Mouse (Mus musculus) stomach, postnatal 0 days (tissue): ENCODE measurements around the gene Dnah3. TPM values are rescaled to one million over a fixed set of nuclear protein-coding genes. Genes with fewer than 3 reads are reported as not detected.
A peak's percentile ranks its signal among the peaks of the same experiment; 100 is the strongest.

ENCODE experiments used
- ATAC-seq: fragments of 200-750 bp; cut with Nextera tagmentation; 2 replicates; pipeline ENCODE4 v1.8.0; 2017; ENCODE audit not compliant: low FRiP score, low TSS enrichment
- DNase-seq: peaks from one replicate; pipeline ENCODE4 v3.0.0-alpha.2; 2016; ENCODE audit warnings: low spot score
- H3K27ac ChIP-seq: fragments of 300-500 bp; sonication (generic); replicated peaks from 2 replicates; pipeline ENCODE4 v1.5.1; 2014; ENCODE audit warnings: mild to moderate bottlenecking, control low read depth
- H3K27me3 ChIP-seq: fragments of 300-500 bp; sonication (generic); 2 replicates; pipeline ENCODE4 v1.6.1; 2014; ENCODE audit warnings: low read length; ENCODE audit not compliant: control insufficient read depth, insufficient read depth
- H3K36me3 ChIP-seq: fragments of 300-500 bp; sonication (generic); 2 replicates; pipeline ENCODE4 v1.6.1; 2014; ENCODE audit warnings: low read length, mixed read lengths; ENCODE audit not compliant: control insufficient read depth, insufficient read depth
- H3K4me1 ChIP-seq: fragments of 300-500 bp; sonication (generic); replicated peaks from 2 replicates; pipeline ENCODE4 v1.6.1; 2014; ENCODE audit warnings: antibody characterized with exemption; ENCODE audit not compliant: control insufficient read depth, insufficient read depth
- H3K4me2 ChIP-seq: fragments of 300-500 bp; sonication (generic); replicated peaks from 2 replicates; pipeline ENCODE4 v1.6.1; 2014; ENCODE audit warnings: low read depth, mild to moderate bottlenecking, control low read depth, moderate library complexity
- H3K4me3 ChIP-seq: fragments of 300-500 bp; sonication (generic); 2 replicates; pipeline ENCODE4 v1.5.1; 2014; ENCODE audit warnings: low read depth, low read length, control low read depth
- H3K9ac ChIP-seq: fragments of 300-500 bp; sonication (generic); 2 replicates; pipeline ENCODE4 v1.6.1; 2014; ENCODE audit warnings: mild to moderate bottlenecking, low read length, control low read depth, mixed read lengths
- H3K9me3 ChIP-seq: fragments of 300-500 bp; sonication (generic); 2 replicates; pipeline ENCODE4 v1.6.1; 2016; ENCODE audit warnings: low read length; ENCODE audit not compliant: control insufficient read depth
- CTCF ChIP-seq: IDR thresholded peaks from 2 replicates; pipeline ENCODE4 v1.5.1; 2016; ENCODE audit warnings: antibody characterized with exemption, low read depth, mild to moderate bottlenecking, moderate library complexity
- EP300 ChIP-seq: optimal IDR thresholded peaks from 2 replicates; pipeline ENCODE3; 2016; ENCODE audit warnings: antibody characterized with exemption
- WGBS: fragments of 180-500 bp; shearing (Covaris S2); extraction: QIAGEN DNeasy Blood & Tissue Kit; methylation state at CpG from one replicate; pipeline ENCODE4 v1.1.7; 2014; 5-methylcytosine and 5-hydroxymethylcytosine counted together
- polyA plus RNA-seq: library from polyadenylated mRNA; unstranded; fragments of >200 nt; fragmentation: Nextera tagmentation; extraction: Ambion mirVana; gene quantifications from 2 replicates; pipeline ENCODE4 v1.2.1, GENCODE M21; 2015

Dnah3 gene
- polyA plus RNA-seq, 1 experiment from 2014 or later: 0.02 TPM

GRCm38 (mm10) chr7:120080177-120080576 lies 14.9 kb downstream of the Dnah3 start:
- no peaks in the 10 kb centered on the region for H3K36me3 ChIP-seq
- no peak overlapping the region for H3K4me2 ChIP-seq
- no peak overlapping the region for H3K27ac ChIP-seq
- H3K27me3 ChIP-seq: no peaks in the 10 kb centered on the region
- H3K4me1 ChIP-seq: no peaks in the 10 kb centered on the region
- 52% methylated on average over 3 of the region's 3 CpGs for WGBS
- no peaks in the 10 kb centered on the region for H3K9me3 ChIP-seq
- ATAC-seq: no peak
- no peak overlapping the region for H3K4me3 ChIP-seq
- no peak for DNase-seq
- TF ChIP-seq CTCF (no peak), EP300 (no peak)
- no peak overlapping the region for H3K9ac ChIP-seq

- Histone ChIP-seq H3K27me3 (no peaks in the 10 kb centered on the region), H3K27ac (no peak overlapping the region), H3K4me2 (no peak overlapping the region), H3K4me1 (no peaks in the 10 kb centered on the region), H3K9ac (no peak overlapping the region), H3K9me3 (no peaks in the 10 kb centered on the region), H3K4me3 (no peak overlapping the region), H3K36me3 (no peaks in the 10 kb centered on the region)
- no peak for DNase-seq
- ATAC-seq: no peak
- TF ChIP-seq CTCF (no peak), EP300 (no peak)
- WGBS: 26% methylated on average over 3 of the region's 3 CpGs
These were observed 25.9 kb downstream of the Dnah3 start for GRCm38 (mm10) chr7:120069164-120069563.

GRCm38 (mm10) chr7:120068114-120068513 lies 27.0 kb downstream of the Dnah3 start:
- no peaks in the 10 kb centered on the region for H3K27me3 ChIP-seq
- H3K4me3 ChIP-seq: no peak overlapping the region
- no peaks in the 10 kb centered on the region for H3K36me3 ChIP-seq
- no peaks in the 10 kb centered on the region for H3K4me1 ChIP-seq
- TF ChIP-seq EP300 (no peak), CTCF (no peak)
- H3K9me3 ChIP-seq: no peaks in the 10 kb centered on the region
- no peak for ATAC-seq
- 89% methylated on average over 3 of the region's 3 CpGs for WGBS
- no peak overlapping the region for H3K27ac ChIP-seq
- no peak overlapping the region for H3K9ac ChIP-seq
- H3K4me2 ChIP-seq: no peak overlapping the region
- DNase-seq: no peak

- 61% methylated on average over 1 of the region's 1 CpGs for WGBS
- H3K4me1 ChIP-seq: no peaks in the 10 kb centered on the region
- DNase-seq: no peak
- H3K27ac ChIP-seq: no peak overlapping the region
- ATAC-seq: no peak
- H3K4me3 ChIP-seq: no peak overlapping the region
- no peaks in the 10 kb centered on the region for H3K9me3 ChIP-seq
- H3K36me3 ChIP-seq: no peaks in the 10 kb centered on the region
- H3K9ac ChIP-seq: no peak overlapping the region
- H3K4me2 ChIP-seq: no peak overlapping the region
- TF ChIP-seq CTCF (peak; percentile 33; the same call in 1 of the 2 replicates), EP300 (no peak)
- no peaks in the 10 kb centered on the region for H3K27me3 ChIP-seq
These were observed 31.0 kb downstream of the Dnah3 start for GRCm38 (mm10) chr7:120064045-120064444.

- Histone ChIP-seq H3K27me3 (no peaks in the 10 kb centered on the region), H3K4me2 (no peak overlapping the region), H3K9ac (no peak overlapping the region), H3K4me3 (no peak overlapping the region), H3K27ac (no peak overlapping the region), H3K4me1 (no peaks in the 10 kb centered on the region), H3K9me3 (no peaks in the 10 kb centered on the region), H3K36me3 (no peaks in the 10 kb centered on the region)
- DNase-seq (no peak), ATAC-seq (no peak)
- TF ChIP-seq EP300 (no peak), CTCF (peak; percentile 39)
- 83% methylated on average over 3 of the region's 3 CpGs for WGBS
These were observed 39.6 kb downstream of the Dnah3 start for GRCm38 (mm10) chr7:120055479-120055878.

GRCm38 (mm10) chr7:120054016-120054415 lies 41.1 kb downstream of the Dnah3 start:
- Histone ChIP-seq H3K9me3 (no peaks in the 10 kb centered on the region), H3K9ac (no peak overlapping the region), H3K36me3 (no peaks in the 10 kb centered on the region), H3K4me2 (no peak overlapping the region), H3K4me1 (no peaks in the 10 kb centered on the region), H3K27ac (no peak overlapping the region), H3K27me3 (no peaks in the 10 kb centered on the region), H3K4me3 (no peak overlapping the region)
- TF ChIP-seq CTCF: no peak
- no peak for TF ChIP-seq EP300
- ATAC-seq (no peak), DNase-seq (no peak)
- 43% methylated on average over 2 of the region's 2 CpGs for WGBS
